Mouse (Mus musculus) adrenal gland, adult (tissue): Measurements from ENCODE around the gene Timm8a2.
A peak's percentile ranks its signal among the peaks of the same experiment; 100 is the strongest.

ENCODE experiments used
- DNase-seq, 2 experiments: peaks; one replicate each; pipeline ENCODE4 v3.0.0; 2022 to 2023; ENCODE audit warnings: low spot score in 1 of 2; ENCODE audit not compliant: inconsistent age in 2 of 2

Timm8a2 gene

GRCm38 (mm10) chr14:122010301-122010700 is 24.2 kb upstream of the Timm8a2 start:
- DNase-seq, result no peak

- DNase-seq, result no peak
These were observed 22.7 kb upstream of the Timm8a2 start for GRCm38 (mm10) chr14:122011768-122012167.

- no peak for DNase-seq
These were observed 22.3 kb upstream of the Timm8a2 start for GRCm38 (mm10) chr14:122012193-122012592.

GRCm38 (mm10) chr14:122012814-122013213 is 21.7 kb upstream of the Timm8a2 start:
- DNase-seq, result no peak

GRCm38 (mm10) chr14:122013417-122013951 is 21.0 kb upstream of the Timm8a2 start:
- peak; percentile 16 to 46 for DNase-seq

GRCm38 (mm10) chr14:122017958-122018357 is 16.5 kb upstream of the Timm8a2 start:
- no peak for DNase-seq

GRCm38 (mm10) chr14:122019389-122019788 is 15.1 kb upstream of the Timm8a2 start:
- no peak for DNase-seq

GRCm38 (mm10) chr14:122020567-122020966 is 13.9 kb upstream of the Timm8a2 start:
- DNase-seq, result no peak

- no peak for DNase-seq
These were observed 11.4 kb upstream of the Timm8a2 start for GRCm38 (mm10) chr14:122023054-122023453.

- DNase-seq, result no peak
These were observed 10.5 kb upstream of the Timm8a2 start for GRCm38 (mm10) chr14:122023928-122024327.

- DNase-seq, result no peak
These were observed 5.3 kb upstream of the Timm8a2 start for GRCm38 (mm10) chr14:122028926-122029745.

GRCm38 (mm10) chr14:122029851-122030250 is 4.6 kb upstream of the Timm8a2 start:
- DNase-seq, result no peak

GRCm38 (mm10) chr14:122032045-122032444 is 2.4 kb upstream of the Timm8a2 start:
- no peak for DNase-seq

- DNase-seq, result no peak
These were observed 707 bp downstream of the Timm8a2 start for GRCm38 (mm10) chr14:122035181-122035580.

- no peak for DNase-seq
These were observed 1.4 kb downstream of the Timm8a2 start for GRCm38 (mm10) chr14:122035860-122036259.

- DNase-seq, result no peak
These were observed 4.6 kb downstream of the Timm8a2 start for GRCm38 (mm10) chr14:122038874-122039647.

GRCm38 (mm10) chr14:122041413-122041825 is 6.9 kb downstream of the Timm8a2 start:
- DNase-seq, result no peak

- DNase-seq, result no peak
These were observed 7.7 kb downstream of the Timm8a2 start for GRCm38 (mm10) chr14:122042142-122042694.

- DNase-seq, result no peak
These were observed 13.3 kb downstream of the Timm8a2 start for GRCm38 (mm10) chr14:122047784-122048183.

GRCm38 (mm10) chr14:122048816-122049215 is 14.3 kb downstream of the Timm8a2 start:
- DNase-seq, result no peak

- DNase-seq, result no peak
These were observed 18.6 kb downstream of the Timm8a2 start for GRCm38 (mm10) chr14:122052896-122053635.
